Mouse (Mus musculus): ENCODE measurements around the gene Fbxw4. TPM values are rescaled to one million over a fixed set of nuclear protein-coding genes. Genes with fewer than 3 reads are reported as not detected.

Gene Fbxw4
- polyA plus RNA-seq, 1 experiment: 43.0 TPM

DNA sequence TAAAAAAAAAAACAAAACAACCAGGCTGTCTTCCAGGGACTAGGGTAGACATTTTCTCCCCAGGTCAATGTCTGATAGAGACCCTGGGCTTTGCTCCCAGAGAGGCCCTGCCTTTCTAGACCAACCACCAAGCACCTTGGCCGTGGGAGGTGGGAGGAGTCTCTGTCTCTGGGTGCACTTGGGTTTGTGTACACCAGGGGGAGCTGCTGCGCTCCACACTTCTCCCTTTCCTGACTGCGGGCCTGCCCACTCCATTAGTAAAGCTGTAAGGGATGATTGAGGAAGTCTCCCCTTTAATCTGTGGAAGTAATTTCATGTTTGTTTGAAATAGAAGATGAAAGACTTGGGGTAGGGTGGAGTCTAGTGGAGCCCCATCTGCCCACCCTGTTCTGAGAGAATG, 78.9 kb downstream of the Fbxw4 start:
- H3K4me1 ChIP-seq (ENCODE audit: control insufficient read depth, insufficient read depth, low read length): no peaks in the 10 kb centered on the region
- 58% methylated on average over 3 of the region's 3 CpGs for WGBS
- H3K27ac ChIP-seq (ENCODE audit: insufficient read depth, low read depth, low read length): no peak overlapping the region
- no peak overlapping the region for H3K4me3 ChIP-seq (ENCODE audit: insufficient read depth, low read depth, low read length)
- H3K27me3 ChIP-seq (replicated peaks; ENCODE audit: control insufficient read depth, insufficient read depth, low read length): no peaks in the 10 kb centered on the region
- TF ChIP-seq POLR2A (IDR thresholded peaks at IDR 0.05; ENCODE audit: low read depth, low read length) (no peak), CTCF (conservative IDR thresholded peaks at IDR 0.05; ENCODE audit: insufficient read depth, insufficient read length, low read depth, low read length) (peak; percentile 62)
- peak; percentile 55 for DNase-seq
- H3K36me3 ChIP-seq (ENCODE audit: control insufficient read depth, insufficient read depth, low read length): no peaks in the 10 kb centered on the region

DNA sequence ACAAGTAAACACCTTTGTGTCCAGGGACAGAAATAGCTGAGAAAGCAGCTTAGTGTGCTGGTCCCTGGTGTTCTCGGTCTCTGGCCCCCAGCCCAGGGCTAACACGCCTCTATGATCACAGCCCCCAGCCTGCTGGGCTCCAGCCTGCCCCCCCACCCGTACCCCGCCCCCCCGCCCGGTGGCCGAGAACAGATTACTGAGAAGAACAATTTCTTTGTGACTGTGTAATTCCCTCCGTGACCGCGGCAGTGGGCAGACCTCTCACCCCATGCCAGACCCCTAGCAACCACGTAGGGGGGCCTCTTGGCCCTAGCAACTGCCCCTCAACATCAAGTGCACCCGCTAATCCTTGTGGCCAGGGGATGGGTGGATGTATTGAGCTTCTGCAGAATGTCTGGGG, 79.9 kb downstream of the Fbxw4 start:
- DNase-seq: no peak
- Histone ChIP-seq H3K27ac (ENCODE audit: insufficient read depth, low read depth, low read length) (no peak overlapping the region), H3K27me3 (replicated peaks; ENCODE audit: control insufficient read depth, insufficient read depth, low read length) (no peaks in the 10 kb centered on the region), H3K4me1 (ENCODE audit: control insufficient read depth, insufficient read depth, low read length) (no peaks in the 10 kb centered on the region), H3K4me3 (ENCODE audit: insufficient read depth, low read depth, low read length) (no peak overlapping the region), H3K36me3 (ENCODE audit: control insufficient read depth, insufficient read depth, low read length) (no peaks in the 10 kb centered on the region)
- 74% methylated on average over 12 of the region's 12 CpGs for WGBS
- TF ChIP-seq POLR2A (IDR thresholded peaks at IDR 0.05; ENCODE audit: low read depth, low read length): no peak
- no peak for TF ChIP-seq CTCF (conservative IDR thresholded peaks at IDR 0.05; ENCODE audit: insufficient read depth, insufficient read length, low read depth, low read length)

DNA sequence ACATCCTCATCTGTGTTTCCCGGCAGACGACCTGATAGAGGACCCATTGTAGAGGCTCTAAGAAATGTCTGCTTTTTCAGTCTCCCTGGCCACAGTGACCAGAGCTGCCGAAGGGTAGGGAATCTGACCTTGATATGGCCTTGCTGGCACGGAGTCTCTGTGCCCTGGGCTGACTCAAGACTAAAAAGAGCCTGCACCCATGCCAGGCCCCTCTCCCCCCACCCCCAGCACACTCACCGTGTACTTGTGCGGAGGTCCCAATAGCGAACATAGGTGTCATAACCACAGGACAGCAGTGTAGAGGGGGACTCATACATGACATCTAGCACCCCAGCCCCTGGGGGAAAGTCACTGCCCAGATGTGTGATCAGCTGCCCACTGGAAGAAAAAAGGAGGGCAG, 80.7 kb downstream of the Fbxw4 start:
- Histone ChIP-seq H3K27ac (ENCODE audit: insufficient read depth, low read depth, low read length) (no peak overlapping the region), H3K36me3 (ENCODE audit: control insufficient read depth, insufficient read depth, low read length) (no peaks in the 10 kb centered on the region), H3K27me3 (replicated peaks; ENCODE audit: control insufficient read depth, insufficient read depth, low read length) (no peaks in the 10 kb centered on the region), H3K4me3 (ENCODE audit: insufficient read depth, low read depth, low read length) (no peak overlapping the region), H3K4me1 (ENCODE audit: control insufficient read depth, insufficient read depth, low read length) (no peaks in the 10 kb centered on the region)
- WGBS: 81% methylated on average over 7 of the region's 7 CpGs
- DNase-seq: no peak
- no peak for TF ChIP-seq CTCF (conservative IDR thresholded peaks at IDR 0.05; ENCODE audit: insufficient read depth, insufficient read length, low read depth, low read length)
- TF ChIP-seq POLR2A (IDR thresholded peaks at IDR 0.05; ENCODE audit: low read depth, low read length): no peak

DNA sequence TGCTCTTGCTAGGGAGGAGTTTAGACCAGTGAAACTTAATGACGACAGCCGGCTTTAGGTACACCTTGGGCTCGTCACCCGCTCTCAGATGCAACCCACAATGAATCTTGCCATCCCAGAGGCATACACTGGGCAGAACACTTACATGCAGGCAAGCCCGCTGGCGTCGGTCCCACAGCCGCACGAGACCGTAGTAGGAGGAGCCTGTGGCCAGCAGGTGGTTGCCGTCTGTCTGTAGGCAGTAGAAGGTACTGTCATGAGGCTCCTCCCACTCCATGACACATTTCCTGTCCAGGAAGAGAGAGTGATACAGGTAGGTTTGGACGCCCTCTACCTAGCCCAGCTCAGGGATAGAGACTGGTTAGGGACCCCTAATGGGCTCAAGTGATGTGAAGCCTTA, 81.1 kb downstream of the Fbxw4 start:
- TF ChIP-seq CTCF (conservative IDR thresholded peaks at IDR 0.05; ENCODE audit: insufficient read depth, insufficient read length, low read depth, low read length) (no peak), POLR2A (IDR thresholded peaks at IDR 0.05; ENCODE audit: low read depth, low read length) (no peak)
- WGBS: 80% methylated on average over 12 of the region's 12 CpGs
- DNase-seq: no peak
- Histone ChIP-seq H3K4me1 (ENCODE audit: control insufficient read depth, insufficient read depth, low read length) (no peaks in the 10 kb centered on the region), H3K36me3 (ENCODE audit: control insufficient read depth, insufficient read depth, low read length) (no peaks in the 10 kb centered on the region), H3K27me3 (replicated peaks; ENCODE audit: control insufficient read depth, insufficient read depth, low read length) (no peaks in the 10 kb centered on the region), H3K27ac (ENCODE audit: insufficient read depth, low read depth, low read length) (no peak overlapping the region), H3K4me3 (ENCODE audit: insufficient read depth, low read depth, low read length) (no peak overlapping the region)

DNA sequence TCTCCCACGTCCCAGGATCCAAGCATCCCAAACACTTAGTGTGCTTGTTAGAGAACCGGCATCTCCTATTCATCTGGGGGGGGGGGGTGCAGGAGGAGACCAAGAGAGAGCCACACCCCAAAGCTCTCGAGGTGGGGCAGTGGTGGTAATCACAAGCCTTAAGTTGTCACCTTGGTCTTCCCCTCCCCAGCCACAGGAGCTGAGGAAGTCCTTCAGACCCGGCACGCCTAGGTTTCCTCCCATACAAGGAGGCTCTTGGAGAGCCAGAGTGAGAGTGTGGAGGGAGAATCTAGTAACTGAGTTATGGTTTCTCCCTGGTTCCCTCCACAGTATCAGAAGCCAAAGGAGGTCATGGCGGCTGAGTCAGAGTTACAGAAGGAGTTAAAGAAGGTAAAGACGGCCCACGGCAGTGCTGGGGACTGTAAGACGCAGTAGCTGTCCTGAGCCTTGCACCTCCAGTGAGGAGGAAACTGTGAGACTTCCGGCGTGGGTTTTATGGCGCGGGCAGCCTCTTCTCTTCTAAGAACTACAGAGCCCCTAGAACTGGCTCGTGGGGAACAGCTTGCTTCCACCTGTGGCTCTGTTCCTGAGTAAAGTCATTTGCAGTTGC, 82.9 kb downstream of the Fbxw4 start:
- no peak for TF ChIP-seq CTCF (conservative IDR thresholded peaks at IDR 0.05; ENCODE audit: insufficient read depth, insufficient read length, low read depth, low read length)
- TF ChIP-seq POLR2A (IDR thresholded peaks at IDR 0.05; ENCODE audit: low read depth, low read length): no peak
- WGBS: 76% methylated on average over 14 of the region's 14 CpGs
- Histone ChIP-seq H3K27me3 (replicated peaks; ENCODE audit: control insufficient read depth, insufficient read depth, low read length) (no peaks in the 10 kb centered on the region), H3K36me3 (ENCODE audit: control insufficient read depth, insufficient read depth, low read length) (no peaks in the 10 kb centered on the region), H3K4me1 (ENCODE audit: control insufficient read depth, insufficient read depth, low read length) (no peaks in the 10 kb centered on the region), H3K4me3 (ENCODE audit: insufficient read depth, low read depth, low read length) (no peak overlapping the region), H3K27ac (ENCODE audit: insufficient read depth, low read depth, low read length) (no peak overlapping the region)
- no peak for DNase-seq

DNA sequence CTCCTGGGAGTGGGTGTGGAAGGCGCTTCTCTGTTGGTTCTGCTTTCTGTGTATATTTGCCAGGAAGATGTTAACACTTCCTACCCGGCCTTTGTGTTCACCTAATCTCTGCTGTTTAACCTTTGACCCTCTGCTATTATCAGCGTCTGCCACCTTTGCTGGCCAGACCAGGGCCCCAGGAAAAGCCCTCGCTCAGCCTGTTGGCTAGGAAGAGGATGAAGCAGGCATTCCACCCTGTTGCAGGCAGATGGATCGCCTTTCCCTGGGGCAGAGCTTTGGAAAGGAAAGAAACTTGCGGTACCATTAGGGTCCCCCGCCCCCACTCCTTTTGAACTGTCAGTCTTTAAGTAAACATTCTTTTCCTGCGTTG, 84.5 kb downstream of the Fbxw4 start:
- WGBS: 47% methylated on average over 8 of the region's 8 CpGs
- no peak for DNase-seq
- Histone ChIP-seq H3K36me3 (ENCODE audit: control insufficient read depth, insufficient read depth, low read length) (no peaks in the 10 kb centered on the region), H3K4me1 (ENCODE audit: control insufficient read depth, insufficient read depth, low read length) (no peaks in the 10 kb centered on the region), H3K27me3 (replicated peaks; ENCODE audit: control insufficient read depth, insufficient read depth, low read length) (no peaks in the 10 kb centered on the region), H3K27ac (ENCODE audit: insufficient read depth, low read depth, low read length) (no peak overlapping the region), H3K4me3 (ENCODE audit: insufficient read depth, low read depth, low read length) (no peak overlapping the region)
- TF ChIP-seq CTCF (conservative IDR thresholded peaks at IDR 0.05; ENCODE audit: insufficient read depth, insufficient read length, low read depth, low read length) (no peak), POLR2A (IDR thresholded peaks at IDR 0.05; ENCODE audit: low read depth, low read length) (no peak)

DNA sequence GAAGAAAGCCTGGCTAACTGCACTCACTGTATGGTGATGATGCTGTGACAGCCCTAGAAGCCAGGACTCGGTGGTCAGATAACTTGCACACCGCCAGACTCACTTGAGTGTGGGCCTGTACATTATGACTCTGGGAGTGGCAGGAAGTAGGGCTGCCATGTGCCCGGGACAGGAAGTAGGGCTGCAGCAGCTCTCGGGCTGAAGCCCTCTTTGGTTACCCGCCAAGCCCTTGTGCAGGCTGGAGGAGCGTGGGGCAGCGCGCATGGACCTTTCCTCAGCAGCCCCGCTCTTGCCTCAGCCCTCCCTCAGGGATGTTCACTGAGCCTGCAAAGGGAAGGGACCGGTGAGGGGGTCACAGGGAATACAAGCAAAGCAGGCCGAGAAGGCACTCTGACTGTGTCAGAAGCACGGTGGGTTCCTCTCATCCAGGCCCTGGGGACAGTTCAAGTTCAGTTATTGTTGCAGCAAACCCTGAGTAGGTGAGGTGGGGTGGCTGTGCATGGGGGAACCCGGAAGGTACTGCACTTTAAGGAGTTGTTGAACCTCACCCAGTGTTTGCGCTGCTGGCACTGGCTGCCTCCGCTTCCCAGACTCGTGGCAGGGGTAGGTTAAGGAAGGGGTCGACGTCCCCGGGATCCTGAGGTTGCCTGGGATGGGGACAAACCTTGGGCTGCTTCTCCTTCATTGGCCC, 85.0 kb downstream of the Fbxw4 start:
- Histone ChIP-seq H3K4me3 (ENCODE audit: insufficient read depth, low read depth, low read length) (no peak overlapping the region), H3K27me3 (replicated peaks; ENCODE audit: control insufficient read depth, insufficient read depth, low read length) (no peaks in the 10 kb centered on the region)
- WGBS: 55% methylated on average over 19 of the region's 19 CpGs

More for the DNA sequence above, 85.0 kb downstream of the Fbxw4 start:
- no peaks in the 10 kb centered on the region for H3K4me1 ChIP-seq (ENCODE audit: control insufficient read depth, insufficient read depth, low read length)
- no peak for TF ChIP-seq POLR2A (IDR thresholded peaks at IDR 0.05; ENCODE audit: low read depth, low read length)
- TF ChIP-seq CTCF (conservative IDR thresholded peaks at IDR 0.05; ENCODE audit: insufficient read depth, insufficient read length, low read depth, low read length): no peak
- peak; percentile 11 for DNase-seq
- no peaks in the 10 kb centered on the region for H3K36me3 ChIP-seq (ENCODE audit: control insufficient read depth, insufficient read depth, low read length)
- H3K27ac ChIP-seq (ENCODE audit: insufficient read depth, low read depth, low read length): no peak overlapping the region

Measured in kidney, adult 2 months (tissue).